Mouse (Mus musculus) cerebellum, adult 2 months (tissue): ENCODE measurements around the gene Elovl5.

Experiments used
- CTCF ChIP-seq: fragments of 200-500 bp; IDR thresholded peaks from 2 replicates; pipeline ENCODE4 v1.5.1; 2011; ENCODE audit warnings: low read depth, mild to moderate bottlenecking, control low read depth, low read length, moderate library complexity, borderline replicate concordance; ENCODE audit not compliant: insufficient read depth
- POLR2A ChIP-seq: fragments of 200-500 bp; IDR thresholded peaks from 2 replicates; pipeline ENCODE4 v1.6.1; 2011; ENCODE audit warnings: low read length, control low read depth, borderline replicate concordance; ENCODE audit not compliant: insufficient read depth

GRCm38 (mm10) chr9:78013813-78014212 lies 96.6 kb downstream of the Elovl5 start:
- no peak for TF ChIP-seq POLR2A
- TF ChIP-seq CTCF: 0 out of 2 replicates have a peak, but pooled peaks have one; percentile 8
